Mouse (Mus musculus) embryo, embryonic 11 days (tissue): Measurements from ENCODE around the gene Camkmt.

ENCODE experiments used
- DNase-seq: peaks from one replicate; pipeline ENCODE4 v3.0.0-alpha.2; 2015

Gene Camkmt

DNA sequence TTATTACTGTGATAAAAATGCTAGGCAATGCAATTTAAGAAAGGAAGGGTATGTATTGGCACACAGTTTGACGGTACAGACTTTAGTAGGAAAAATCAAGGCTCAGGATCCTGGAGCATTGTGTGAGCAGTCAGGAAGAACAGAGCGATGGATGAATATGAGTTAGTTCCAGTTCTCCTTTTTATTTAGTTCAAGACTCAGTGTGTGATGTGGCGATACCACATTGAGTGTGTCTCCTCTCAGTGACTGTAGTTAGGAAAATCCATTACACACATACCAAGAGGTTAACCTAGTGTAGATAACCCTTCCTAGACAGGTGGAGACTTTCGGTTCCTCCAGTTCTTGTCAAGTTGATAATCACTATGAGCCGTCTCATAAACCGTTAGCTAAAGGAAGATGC is 1.4 kb downstream of the Camkmt start:
- DNase-seq = no peak

DNA sequence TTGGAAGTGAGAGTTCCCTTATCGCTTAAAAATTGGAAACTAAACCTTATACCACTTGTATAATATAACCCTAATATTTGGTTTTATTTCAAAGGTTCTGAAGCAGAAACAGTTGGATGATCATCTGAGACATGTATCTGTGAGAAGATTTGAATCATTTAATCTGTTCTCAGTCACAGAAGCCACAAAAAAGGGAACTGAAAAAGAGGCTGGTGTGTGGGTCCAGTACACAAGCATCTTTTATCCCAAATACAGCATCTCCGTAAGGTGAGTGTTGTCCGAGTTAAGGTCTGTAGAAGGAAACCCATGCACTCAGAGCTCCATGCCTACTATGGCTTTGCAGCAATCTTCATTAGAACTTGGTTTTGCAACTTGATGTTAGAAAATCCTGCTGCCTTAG is 6.0 kb downstream of the Camkmt start:
- no peak for DNase-seq

DNA sequence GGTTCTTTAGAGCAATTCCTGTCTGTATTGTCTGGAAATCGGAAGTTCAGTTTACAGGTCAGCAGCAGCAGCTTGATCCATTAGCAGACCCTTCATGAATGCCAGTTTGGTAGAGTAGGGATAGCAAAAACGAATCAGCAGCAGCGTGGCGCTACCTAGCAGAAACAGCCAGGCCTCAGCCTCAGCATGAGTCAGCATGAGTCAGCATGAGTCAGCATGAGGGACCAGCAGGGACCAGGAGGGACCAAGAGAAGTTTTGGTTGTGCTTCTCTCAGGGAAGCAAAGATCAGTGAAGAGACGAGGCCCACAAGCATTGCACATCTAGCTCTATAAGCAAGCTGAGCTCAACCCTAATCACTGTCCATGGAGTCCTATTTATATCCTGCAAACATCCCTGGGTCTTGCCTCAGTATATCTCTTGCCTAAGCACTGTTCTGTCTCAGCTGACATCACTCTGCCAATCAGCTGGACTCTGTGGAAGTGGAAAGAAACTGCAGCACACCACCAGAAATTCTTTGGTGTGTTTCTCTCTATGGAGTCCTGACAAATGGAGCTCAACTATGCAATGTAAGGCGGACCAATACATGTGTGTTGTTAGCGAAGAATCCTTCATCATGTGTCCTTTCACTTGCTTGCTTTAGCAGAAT is 8.4 kb downstream of the Camkmt start:
- DNase-seq = no peak

DNA sequence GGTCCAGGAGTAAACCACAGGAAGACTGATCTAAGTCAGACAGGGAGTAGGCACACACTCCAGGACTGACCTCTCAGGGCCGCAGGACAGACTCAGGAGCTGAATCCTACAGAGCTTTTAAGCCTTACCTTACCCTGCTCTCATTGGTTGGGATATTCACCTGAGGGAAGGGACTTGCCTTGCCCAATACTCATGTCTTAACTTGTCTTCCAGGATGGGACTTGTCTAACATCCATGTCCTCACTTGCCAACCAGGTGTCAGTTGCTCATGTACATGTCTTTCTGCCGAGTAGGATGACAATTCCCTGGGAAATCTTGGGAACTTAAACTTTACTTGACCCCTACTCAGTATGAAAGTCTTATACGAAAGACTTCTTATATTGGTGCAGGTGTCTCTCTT is 9.9 kb downstream of the Camkmt start:
- DNase-seq = no peak

DNA sequence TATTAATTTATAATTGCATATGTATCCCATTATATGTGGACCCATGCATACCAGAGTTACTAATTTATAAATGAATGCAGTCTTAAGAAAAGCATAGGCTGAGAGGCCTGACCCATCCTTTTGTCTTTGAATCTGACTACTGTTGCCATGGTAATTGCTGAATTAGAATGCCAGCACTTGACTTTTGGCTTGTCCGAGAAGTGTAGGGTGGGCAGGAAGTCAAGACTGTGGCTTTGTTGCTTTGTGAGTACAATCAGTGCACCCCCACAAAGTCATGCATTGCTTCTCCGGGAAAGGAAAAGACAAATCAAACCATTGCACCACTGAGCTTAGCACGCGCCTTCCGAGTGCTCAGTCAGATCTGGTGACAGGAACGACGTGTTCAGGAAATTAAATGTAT is 11.4 kb downstream of the Camkmt start:
- DNase-seq = peak; percentile 14

DNA sequence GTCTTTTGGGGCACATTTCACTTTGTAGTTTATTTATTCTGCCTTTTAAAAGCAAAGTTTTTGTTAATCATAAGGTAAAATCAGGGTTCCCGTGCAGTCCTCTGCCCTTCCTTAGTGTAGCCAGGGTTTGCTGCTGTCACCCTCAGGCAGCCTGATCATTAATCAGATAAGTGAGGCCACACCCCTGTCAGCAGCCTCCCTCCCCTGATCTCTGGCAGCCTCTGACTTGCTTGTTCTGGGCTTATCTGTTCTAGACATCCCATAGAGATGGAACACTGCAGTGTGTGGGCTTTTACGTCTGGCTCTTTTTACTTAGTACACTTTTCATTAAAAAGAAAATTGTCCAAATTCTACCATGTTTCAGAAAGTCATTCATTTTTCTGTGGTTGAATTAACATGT is 13.0 kb downstream of the Camkmt start:
- DNase-seq = peak; percentile 29

DNA sequence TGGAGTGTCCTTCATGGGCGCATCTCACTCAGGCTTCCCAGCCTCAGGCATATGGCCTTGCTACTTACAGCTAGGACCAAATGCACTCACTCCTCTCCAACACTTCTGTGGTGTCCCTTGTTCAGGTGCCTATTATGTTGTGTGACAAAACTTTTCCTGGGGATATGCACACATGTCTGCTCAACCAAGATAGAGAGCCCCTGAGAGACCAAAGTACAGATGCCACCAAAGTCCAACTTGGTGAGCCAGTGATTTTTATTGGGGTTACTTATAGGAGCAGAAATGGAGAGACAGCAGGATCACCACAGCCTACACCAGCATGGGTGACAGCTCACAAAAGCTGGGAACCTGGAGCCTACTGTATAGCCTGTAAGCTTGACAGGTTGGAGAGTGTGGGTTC is 20.3 kb downstream of the Camkmt start:
- no peak for DNase-seq

DNA sequence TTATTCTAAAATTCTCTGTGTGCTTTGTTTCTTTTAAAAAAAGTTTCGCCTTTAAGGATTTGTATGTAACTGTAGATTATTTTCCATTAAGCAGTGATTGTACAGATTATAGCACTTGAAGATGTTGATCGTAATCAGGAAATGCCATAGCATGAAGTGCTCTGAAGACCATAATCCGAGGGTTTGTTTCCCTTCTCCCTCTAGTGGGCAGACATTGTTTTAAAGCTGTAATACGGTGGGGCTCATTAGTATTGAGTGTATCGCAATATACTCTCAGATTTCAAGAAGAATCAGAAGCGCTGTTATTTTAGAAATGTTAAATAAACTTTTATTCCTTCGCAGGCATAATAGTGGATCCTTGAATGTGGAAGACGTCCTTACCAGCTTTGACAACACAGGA is 23.1 kb downstream of the Camkmt start:
- no peak for DNase-seq

DNA sequence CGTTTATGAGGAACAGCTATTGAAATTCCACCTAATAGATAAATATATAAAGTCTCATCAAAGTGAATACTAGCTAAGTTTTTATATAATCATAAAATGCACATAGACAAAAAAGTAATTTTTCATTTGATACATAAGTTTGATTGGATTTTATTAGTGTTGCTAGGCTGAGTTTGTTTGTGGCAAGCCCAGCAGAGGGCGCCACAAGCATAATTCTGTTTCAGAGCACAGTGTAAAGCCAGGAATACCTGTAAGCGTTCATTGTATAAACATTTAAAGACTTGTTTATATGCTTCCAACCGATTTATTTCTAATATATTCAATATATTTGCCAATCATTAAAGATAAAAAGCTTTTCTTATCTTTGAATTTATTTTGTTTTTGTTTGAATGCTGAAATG is 26.3 kb downstream of the Camkmt start:
- DNase-seq = peak; percentile 67

DNA sequence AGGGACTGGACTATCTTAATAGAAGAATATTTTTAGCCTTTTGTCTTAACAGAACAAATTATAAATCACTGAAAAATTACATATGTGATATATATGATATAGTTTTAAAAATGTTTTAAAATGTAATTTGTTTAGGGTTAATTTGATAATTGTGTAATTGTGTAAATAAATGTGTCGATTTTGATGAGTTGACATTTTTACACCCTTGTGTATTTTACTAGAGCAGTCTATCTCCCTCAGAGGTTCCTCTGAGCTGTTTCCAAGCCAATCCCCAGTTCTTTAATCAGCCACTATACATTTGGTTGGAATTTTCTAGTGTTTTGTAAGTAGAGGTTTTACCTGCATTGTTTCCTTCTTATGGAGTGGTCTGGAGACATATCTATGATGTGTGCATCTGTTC is 48.0 kb downstream of the Camkmt start:
- no peak for DNase-seq

DNA sequence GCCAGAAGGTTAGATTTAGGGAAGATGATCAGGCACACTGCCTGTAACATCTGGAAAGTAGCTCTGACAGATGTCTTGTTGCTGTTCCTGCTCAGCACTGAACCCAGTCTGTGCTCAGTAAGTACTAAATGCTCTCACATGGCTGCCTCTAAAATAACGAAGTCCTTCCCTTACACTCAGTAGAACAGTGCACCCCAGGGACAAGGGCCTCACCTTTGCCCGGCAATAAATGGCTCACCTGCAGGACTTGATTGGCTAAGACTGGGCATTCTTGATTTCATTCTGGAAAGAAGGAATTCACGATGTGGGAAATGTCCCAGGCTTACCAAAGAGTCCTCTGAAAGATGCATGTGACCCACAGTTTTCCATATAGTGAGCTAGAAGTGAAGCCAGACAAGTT is 51.3 kb downstream of the Camkmt start:
- no peak for DNase-seq

DNA sequence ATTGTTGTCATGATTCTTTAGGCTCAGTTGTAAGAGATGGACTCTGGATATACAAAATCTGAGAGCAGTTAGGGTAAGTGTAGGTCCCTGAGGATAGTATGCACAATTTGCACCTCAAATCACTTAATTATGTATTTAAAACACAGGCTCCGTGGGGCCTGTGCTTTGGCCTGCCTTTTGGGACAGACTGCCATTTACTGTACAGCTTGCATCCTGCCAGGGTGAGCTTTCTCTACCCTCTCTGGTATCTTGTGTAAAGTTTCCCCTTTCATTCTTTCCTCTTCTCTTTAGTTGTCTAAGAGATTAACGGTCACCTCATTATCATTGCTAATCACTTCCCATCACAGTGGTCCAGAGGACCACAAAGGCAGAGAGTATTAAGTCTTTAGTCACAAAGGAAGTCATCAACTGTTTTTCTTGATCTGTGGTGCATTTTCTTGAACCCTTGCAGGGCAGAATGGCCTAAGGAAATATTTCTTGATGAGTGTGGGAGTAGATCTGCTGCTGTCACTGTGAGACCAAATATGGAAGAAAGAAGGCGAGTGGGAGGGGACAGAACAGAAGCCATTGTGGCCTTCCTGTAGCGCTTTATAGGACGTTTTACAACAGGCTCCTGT is 52.3 kb downstream of the Camkmt start:
- DNase-seq = no peak

DNA sequence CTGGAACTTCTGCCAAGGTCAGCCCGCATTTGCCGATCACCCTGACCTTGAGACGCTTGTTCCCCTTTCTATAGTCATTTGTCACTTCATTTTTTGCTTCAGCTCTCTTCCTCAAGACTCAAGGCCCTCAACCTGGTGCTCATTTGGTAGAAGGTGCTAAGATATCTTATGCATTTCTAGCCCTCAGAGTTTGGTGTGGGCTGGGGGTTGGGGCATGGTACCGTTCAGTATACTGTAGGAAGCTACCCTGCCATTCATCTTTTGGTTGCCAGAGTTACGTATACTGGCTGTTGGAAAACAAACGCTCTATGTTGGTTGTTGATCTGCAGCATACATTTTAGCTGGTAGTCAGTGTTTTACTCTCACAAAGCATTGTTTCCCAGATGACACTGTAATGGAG is 53.8 kb downstream of the Camkmt start:
- DNase-seq = no peak

DNA sequence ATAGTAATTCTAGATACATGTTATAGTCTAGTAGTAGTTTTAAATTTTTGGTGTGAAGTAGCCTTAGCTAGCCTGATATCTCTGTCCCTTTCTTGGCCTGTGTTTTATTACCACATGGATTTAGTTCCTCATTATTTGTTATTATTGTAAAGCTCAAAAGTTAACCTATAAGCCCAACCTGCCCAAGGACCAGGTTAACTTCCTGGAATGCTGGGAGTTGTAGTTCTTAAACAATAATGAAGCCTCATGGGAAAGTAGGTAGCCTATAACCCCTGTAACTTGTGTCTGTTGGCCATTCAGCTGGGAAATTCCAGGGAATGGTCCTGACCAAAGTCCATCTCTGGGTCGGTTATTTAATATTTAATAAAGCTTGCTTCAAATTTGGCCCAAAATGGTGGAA is 58.0 kb downstream of the Camkmt start:
- DNase-seq = no peak

DNA sequence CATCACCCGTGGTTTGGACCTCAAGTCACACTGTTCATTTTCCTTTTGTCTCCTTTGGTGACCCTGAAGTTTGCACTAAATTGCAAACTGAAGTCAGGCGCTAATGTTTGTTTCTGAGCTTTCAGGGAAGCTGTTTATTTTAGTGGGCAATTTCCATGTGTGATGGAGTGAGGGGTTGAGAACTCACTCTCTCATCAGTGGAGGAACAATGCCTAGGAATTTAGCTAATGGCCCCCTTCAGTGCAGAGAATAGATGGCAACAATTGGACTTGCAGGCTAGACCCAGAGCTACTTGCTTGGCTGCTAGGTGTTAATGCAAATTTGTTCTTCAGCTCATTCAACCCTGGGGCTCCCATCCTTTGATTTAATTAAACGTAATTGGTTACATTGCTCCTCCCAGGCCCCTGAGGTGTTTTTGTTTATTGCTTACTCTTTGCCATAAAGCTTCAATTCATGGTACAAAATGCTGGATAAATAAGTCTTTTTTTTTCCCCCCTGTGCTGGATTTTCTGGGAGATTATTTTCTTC is 58.9 kb downstream of the Camkmt start:
- DNase-seq = no peak

DNA sequence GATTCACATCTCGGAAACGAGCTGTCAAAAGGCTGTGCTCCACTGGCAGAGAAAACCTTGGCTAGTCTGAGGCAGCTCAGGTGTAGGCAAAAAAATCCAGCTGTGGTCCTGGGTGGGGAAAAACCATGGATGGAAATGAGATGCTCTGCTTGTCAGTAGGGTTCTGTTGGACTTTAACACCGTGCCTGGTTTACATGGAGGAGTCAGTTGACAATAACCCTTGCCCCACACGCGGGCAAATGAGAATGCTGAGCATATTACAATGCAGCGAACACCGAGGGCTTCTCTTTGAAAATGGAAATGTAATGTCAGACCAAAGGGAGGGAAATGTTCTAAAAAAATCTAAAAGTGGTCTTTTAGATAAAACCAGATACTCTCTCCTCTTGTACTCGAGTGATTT is 60.9 kb downstream of the Camkmt start:
- no peak for DNase-seq

DNA sequence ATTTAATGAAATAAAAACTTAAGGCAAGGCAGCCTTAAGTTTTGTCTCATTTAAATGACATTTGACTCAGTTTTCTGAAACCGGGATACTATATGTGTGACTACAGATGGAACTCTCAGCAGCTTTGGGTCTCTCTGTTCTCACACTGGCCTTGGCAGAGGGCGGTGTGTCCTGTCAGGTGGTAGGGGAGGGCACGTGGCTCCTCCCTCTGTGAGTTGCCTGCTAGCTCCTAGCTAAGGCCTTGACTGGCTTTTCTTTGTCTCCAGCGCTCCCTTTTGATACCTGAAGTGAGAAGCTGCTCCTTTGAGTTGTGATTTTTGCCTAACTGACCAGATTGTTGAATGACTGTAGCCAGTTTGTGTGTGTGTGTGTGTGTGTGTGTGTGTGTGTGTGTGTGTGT is 67.8 kb downstream of the Camkmt start:
- no peak for DNase-seq

DNA sequence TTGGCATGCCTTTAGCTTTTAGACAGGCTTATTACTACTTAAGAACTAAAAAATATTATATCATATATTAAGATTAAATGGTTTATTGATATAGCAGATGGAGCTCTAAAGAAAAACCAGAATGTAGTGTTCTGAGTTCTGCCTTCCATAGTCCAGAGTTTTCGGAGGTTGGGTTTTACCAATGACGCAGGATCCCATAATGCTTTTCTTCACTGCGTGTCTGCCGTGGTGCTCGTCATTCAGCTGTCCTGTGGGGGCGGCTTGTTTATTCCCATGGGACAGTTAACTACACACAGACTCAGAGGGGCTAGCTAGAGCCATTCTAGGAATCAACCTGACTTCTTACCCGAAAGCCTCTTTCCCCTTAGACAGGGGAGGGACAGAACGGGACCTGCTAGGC is 69.2 kb downstream of the Camkmt start:
- no peak for DNase-seq

DNA sequence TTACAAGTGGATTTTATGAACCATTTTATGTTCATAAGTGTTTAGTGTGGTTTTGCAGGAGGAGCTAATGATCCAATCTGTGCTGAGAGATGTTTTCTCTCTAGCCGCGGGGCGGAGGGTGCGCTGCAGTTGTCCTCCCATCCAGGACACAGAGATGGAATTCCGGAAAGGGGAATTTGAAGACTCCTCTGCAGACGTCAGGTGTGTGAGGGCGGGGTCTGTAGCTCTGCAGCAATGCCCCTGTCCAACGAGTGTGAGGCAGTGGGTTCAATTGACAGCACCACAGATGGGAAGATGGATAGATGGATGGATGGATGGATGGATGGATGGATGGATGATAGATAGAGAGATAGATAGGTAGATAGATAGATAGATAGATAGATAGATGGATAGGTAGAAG is 70.4 kb downstream of the Camkmt start:
- DNase-seq = no peak

DNA sequence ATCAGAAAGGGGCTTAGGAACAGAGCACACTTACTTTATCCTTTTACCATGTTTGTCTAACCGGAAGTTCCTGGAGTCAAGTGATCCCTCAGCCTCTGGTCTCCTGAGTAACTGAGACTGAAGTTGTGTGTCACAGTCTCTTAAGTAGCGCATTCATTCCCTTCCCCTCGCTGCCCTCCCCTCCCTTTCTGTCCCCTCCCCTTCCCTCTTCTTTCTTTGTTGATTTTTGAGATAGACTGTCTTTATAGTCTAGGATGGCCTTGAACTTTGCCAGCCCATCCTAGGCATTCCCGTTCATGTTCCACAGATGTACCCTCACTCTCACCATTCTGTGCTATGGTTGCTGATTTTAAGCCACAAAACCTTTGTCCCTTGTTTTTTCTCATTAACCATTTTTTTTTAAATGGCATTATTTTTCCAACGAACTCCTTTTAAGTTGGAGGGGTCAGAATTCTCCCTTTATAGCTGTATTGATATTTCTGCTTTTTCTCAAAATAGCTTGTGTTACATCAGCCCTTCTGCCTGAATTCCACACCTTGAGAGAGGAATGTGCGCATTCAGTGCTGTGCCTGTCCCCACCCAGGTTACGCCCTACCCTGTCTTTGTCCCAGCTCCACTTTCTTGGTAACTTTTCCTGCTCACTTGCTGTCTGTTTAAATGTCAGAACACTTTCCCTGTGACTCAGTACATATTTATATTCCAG is 72.4 kb downstream of the Camkmt start:
- no peak for DNase-seq

DNA sequence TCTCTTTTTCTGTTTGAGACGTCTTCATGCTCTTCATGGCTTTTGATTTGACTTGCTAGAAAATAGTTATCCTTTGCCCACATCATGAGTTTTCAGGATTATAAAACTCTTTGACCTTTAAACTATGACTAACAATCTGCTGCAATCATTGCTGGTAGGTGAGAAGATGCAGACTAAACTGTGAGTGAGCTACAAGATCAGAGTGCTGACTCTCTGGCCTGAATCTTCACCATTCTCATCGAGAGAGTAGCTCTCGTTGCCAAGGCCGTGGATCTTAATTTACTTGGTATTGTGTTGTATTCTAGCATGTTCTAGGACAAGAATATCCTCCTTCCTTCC is 72.9 kb downstream of the Camkmt start:
- no peak for DNase-seq

DNA sequence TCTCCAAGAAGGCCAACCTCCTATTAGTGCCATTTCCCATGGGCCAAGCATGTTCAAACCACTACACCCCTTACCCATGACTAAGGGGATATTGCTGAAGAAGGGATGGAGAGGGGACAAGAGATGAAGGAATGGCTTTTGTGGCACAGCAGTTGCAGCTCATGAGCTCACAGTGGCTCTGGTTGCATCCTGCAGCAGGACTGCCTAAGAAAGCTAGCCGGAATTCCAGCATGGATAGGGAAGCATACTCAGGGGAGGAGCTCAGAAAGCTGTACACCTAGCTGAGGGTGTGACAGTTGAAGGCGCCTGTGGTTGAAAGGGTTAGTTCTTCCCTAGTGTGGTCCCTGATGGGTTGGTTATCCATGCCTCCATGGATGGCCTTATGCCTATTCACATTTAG is 78.4 kb downstream of the Camkmt start:
- DNase-seq = no peak

DNA sequence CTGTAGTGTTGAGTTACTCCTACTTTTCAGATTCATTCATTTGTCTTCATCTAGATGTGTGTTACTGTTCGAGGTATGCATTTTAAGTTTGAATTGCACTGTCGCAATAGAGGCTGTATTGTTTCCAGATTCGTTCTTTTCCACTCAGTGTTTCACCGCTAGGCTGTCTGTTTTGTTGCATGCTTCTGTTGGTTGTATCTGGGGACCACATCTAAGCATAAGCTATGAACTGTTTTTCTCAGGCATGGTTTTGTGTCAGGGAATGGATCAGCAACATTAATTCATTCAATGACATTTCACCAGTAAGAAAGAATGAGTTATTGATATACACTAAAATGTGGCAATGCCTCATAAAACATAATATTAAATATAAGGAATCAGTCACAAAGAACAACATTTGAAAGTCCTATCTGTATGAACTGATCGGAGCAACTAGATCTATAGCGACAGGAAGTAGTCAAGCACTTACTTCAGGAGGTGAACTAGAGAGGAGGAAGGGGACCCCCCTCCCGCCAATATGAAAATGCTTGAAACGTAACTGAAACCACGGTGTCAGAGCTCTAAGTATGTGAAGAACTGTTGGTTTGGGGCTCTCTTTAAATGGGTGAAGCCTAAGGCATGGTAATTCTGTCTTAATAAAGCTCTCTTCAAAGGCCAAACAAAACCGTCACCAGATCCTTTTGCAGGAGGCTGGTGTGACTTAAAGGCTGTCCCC is 80.3 kb downstream of the Camkmt start:
- no peak for DNase-seq

DNA sequence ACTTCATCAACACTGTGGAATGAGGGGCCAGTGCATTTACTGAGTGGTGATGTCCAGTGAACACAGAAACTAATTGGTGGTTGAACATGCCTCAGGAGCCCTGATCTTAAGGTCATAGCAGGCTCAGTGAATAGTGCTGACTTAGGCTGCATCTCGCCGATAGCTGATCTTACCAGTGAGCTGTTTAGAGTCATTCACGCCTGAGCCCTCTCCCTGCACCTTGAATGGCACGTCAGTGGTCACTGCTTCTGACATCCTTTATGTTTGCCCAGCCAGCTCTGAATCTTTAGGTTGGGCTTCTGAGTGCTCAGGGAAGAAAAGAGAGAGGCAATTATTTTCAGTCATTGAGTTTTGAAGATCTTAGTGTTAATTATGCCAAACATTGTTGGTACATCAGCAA is 81.6 kb downstream of the Camkmt start:
- DNase-seq = peak; percentile 41
